Mouse (Mus musculus): Measurements from ENCODE around the gene Dse. TPM values are rescaled to one million over a fixed set of nuclear protein-coding genes. Genes with fewer than 3 reads are reported as not detected.
"Not testable (repeated sequence)": the region's sequence is repeated elsewhere in the genome, so short reads cannot be mapped to it uniquely, and the experiment has no call there.

Gene Dse
- polyA plus RNA-seq (2012; rRNA removed), result 0.76 and 0.99 TPM in 2 replicates

GRCm38 (mm10) chr10:34207503-34207850 lies at the start of gene Dse:
Gene Dse, minus strand, starts transcription at chr10:34207715.
- Histone ChIP-seq H3K36me3 (ENCODE audit: control insufficient read depth, insufficient read depth, low read length) (no peaks in the 10 kb centered on the region), H3K4me1 (ENCODE audit: control insufficient read depth, insufficient read depth, low read length) (peaks cover 4% of the 10 kb centered on the region), H3K27me3 (ENCODE audit: control insufficient read depth, insufficient read depth, low read length) (no peaks in the 10 kb centered on the region; the same call in 1 of the 2 replicates), H3K27ac (ENCODE audit: control insufficient read depth, insufficient read depth, low read depth, low read length) (peak within 1 kb of the TSS; percentile 49; the same call in 1 of the 2 replicates), H3K4me3 (ENCODE audit: control insufficient read depth, low read depth, low read length) (peak within 1 kb of the TSS; percentile 77)
- no peak for TF ChIP-seq POLR2A (IDR thresholded peaks at IDR 0.05; ENCODE audit: control insufficient read depth, low read depth, low read length)
- TF ChIP-seq CTCF (IDR thresholded peaks at IDR 0.05; ENCODE audit: control insufficient read depth, insufficient read depth, insufficient replicate concordance, low read depth, low read length), result no peak

DNA sequence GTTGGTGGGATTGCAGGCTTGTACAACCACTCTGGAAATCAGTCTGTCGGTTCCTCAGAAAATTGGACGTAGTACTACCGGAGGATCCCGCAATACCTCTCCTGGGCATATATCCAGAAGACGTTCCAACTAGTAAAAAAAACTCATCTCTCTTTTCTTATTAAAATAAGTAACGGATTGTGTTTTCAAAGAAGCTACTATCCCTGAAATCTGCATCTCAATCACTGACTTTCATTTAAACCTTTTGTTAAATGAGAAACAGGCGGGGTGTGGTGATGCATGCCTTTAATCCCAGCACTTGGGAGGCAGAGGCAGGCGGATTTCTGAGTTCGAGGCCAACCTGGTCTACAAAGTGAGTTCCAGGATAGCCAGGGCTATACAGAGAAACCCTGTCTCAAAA lies 45.3 kb upstream of the Dse start:
- not testable (repeated sequence) for H3K27me3 ChIP-seq (ENCODE audit: control insufficient read depth, insufficient read depth, low read length); H3K27ac ChIP-seq (ENCODE audit: control insufficient read depth, insufficient read depth, low read depth, low read length); H3K4me3 ChIP-seq (ENCODE audit: control insufficient read depth, low read depth, low read length); H3K36me3 ChIP-seq (ENCODE audit: control insufficient read depth, insufficient read depth, low read length); H3K4me1 ChIP-seq (ENCODE audit: control insufficient read depth, insufficient read depth, low read length)

DNA sequence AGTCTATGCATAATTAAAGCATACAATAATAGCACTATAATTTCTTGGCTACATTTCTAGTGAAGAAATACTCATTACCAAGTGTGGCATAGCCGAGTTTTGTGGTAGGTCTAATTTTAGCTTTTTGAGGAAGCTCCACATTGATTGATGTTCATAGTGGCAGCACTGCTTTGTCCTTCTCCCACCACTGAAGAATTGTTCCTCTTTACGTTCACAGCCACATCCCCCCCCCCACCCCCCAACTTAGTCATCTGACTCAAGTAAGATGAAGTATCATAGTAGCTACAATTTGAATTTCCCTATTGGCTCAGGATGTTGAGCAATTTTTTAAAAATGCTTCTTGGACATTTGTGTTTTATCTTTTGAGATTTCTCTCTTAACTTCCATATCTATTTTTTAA lies 42.1 kb upstream of the Dse start:
- no peak overlapping the region for H3K27ac ChIP-seq (ENCODE audit: control insufficient read depth, insufficient read depth, low read depth, low read length)
- H3K4me3 ChIP-seq (ENCODE audit: control insufficient read depth, low read depth, low read length), result no peak overlapping the region
- H3K36me3 ChIP-seq (ENCODE audit: control insufficient read depth, insufficient read depth, low read length), result no peaks in the 10 kb centered on the region
- TF ChIP-seq CTCF (IDR thresholded peaks at IDR 0.05; ENCODE audit: control insufficient read depth, insufficient read depth, insufficient replicate concordance, low read depth, low read length), result no peak
- no peak for TF ChIP-seq POLR2A (IDR thresholded peaks at IDR 0.05; ENCODE audit: control insufficient read depth, low read depth, low read length)
- H3K4me1 ChIP-seq (ENCODE audit: control insufficient read depth, insufficient read depth, low read length), result no peaks in the 10 kb centered on the region
- no peaks in the 10 kb centered on the region for H3K27me3 ChIP-seq (ENCODE audit: control insufficient read depth, insufficient read depth, low read length)

DNA sequence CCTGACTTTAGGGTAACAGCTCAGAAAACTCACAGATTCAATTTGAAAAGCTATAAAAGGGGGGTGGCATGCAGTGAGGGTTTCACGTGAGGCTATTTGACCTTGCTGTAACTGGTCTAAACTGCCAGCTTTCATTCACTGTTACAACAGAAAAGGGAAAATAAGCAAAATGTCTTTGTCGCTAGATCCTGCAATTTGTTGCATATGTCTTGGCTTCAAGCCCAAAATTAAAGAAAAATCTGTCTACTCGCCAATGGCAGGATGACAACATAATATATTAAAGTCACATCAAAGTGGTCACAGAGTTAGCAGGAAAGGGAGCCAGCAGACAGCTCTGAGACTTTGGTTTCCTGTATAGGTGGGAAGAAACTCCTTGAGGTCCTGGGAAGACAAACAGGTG lies 40.2 kb upstream of the Dse start:
- TF ChIP-seq POLR2A (IDR thresholded peaks at IDR 0.05; ENCODE audit: control insufficient read depth, low read depth, low read length) (no peak), CTCF (IDR thresholded peaks at IDR 0.05; ENCODE audit: control insufficient read depth, insufficient read depth, insufficient replicate concordance, low read depth, low read length) (no peak)
- no peak overlapping the region for H3K27ac ChIP-seq (ENCODE audit: control insufficient read depth, insufficient read depth, low read depth, low read length)

GRCm38 (mm10) chr10:34246106-34246505 lies 38.6 kb upstream of the Dse start:
- Histone ChIP-seq H3K36me3 (ENCODE audit: control insufficient read depth, insufficient read depth, low read length) (no peaks in the 10 kb centered on the region), H3K27ac (ENCODE audit: control insufficient read depth, insufficient read depth, low read depth, low read length) (no peak overlapping the region), H3K4me3 (ENCODE audit: control insufficient read depth, low read depth, low read length) (no peak overlapping the region), H3K27me3 (ENCODE audit: control insufficient read depth, insufficient read depth, low read length) (no peaks in the 10 kb centered on the region), H3K4me1 (ENCODE audit: control insufficient read depth, insufficient read depth, low read length) (no peaks in the 10 kb centered on the region)
- TF ChIP-seq CTCF (IDR thresholded peaks at IDR 0.05; ENCODE audit: control insufficient read depth, insufficient read depth, insufficient replicate concordance, low read depth, low read length) (no peak), POLR2A (IDR thresholded peaks at IDR 0.05; ENCODE audit: control insufficient read depth, low read depth, low read length) (no peak)

More for the DNA sequence above, 40.2 kb upstream of the Dse start:
- Histone ChIP-seq H3K4me1 (ENCODE audit: control insufficient read depth, insufficient read depth, low read length) (no peaks in the 10 kb centered on the region), H3K4me3 (ENCODE audit: control insufficient read depth, low read depth, low read length) (no peak overlapping the region), H3K27me3 (ENCODE audit: control insufficient read depth, insufficient read depth, low read length) (no peaks in the 10 kb centered on the region), H3K36me3 (ENCODE audit: control insufficient read depth, insufficient read depth, low read length) (no peaks in the 10 kb centered on the region)

- Histone ChIP-seq H3K4me1 (ENCODE audit: control insufficient read depth, insufficient read depth, low read length) (no peaks in the 10 kb centered on the region), H3K4me3 (ENCODE audit: control insufficient read depth, low read depth, low read length) (no peak overlapping the region), H3K27ac (ENCODE audit: control insufficient read depth, insufficient read depth, low read depth, low read length) (no peak overlapping the region), H3K27me3 (ENCODE audit: control insufficient read depth, insufficient read depth, low read length) (no peaks in the 10 kb centered on the region), H3K36me3 (ENCODE audit: control insufficient read depth, insufficient read depth, low read length) (no peaks in the 10 kb centered on the region)
- TF ChIP-seq CTCF (IDR thresholded peaks at IDR 0.05; ENCODE audit: control insufficient read depth, insufficient read depth, insufficient replicate concordance, low read depth, low read length) (no peak), POLR2A (IDR thresholded peaks at IDR 0.05; ENCODE audit: control insufficient read depth, low read depth, low read length) (no peak)
Measured at GRCm38 (mm10) chr10:34244745-34245144, 37.2 kb upstream of the Dse start.

GRCm38 (mm10) chr10:34238536-34238935 lies 31.0 kb upstream of the Dse start:
- no peak for TF ChIP-seq CTCF (IDR thresholded peaks at IDR 0.05; ENCODE audit: control insufficient read depth, insufficient read depth, insufficient replicate concordance, low read depth, low read length)
- TF ChIP-seq POLR2A (IDR thresholded peaks at IDR 0.05; ENCODE audit: control insufficient read depth, low read depth, low read length), result no peak
- Histone ChIP-seq H3K4me3 (ENCODE audit: control insufficient read depth, low read depth, low read length) (no peak overlapping the region), H3K36me3 (ENCODE audit: control insufficient read depth, insufficient read depth, low read length) (no peaks in the 10 kb centered on the region), H3K27me3 (ENCODE audit: control insufficient read depth, insufficient read depth, low read length) (no peaks in the 10 kb centered on the region), H3K4me1 (ENCODE audit: control insufficient read depth, insufficient read depth, low read length) (peaks cover 4% of the 10 kb centered on the region; the same call in 1 of the 2 replicates), H3K27ac (ENCODE audit: control insufficient read depth, insufficient read depth, low read depth, low read length) (no peak overlapping the region)

GRCm38 (mm10) chr10:34236569-34236968 lies 29.1 kb upstream of the Dse start:
- Histone ChIP-seq H3K27ac (ENCODE audit: control insufficient read depth, insufficient read depth, low read depth, low read length) (no peak overlapping the region), H3K36me3 (ENCODE audit: control insufficient read depth, insufficient read depth, low read length) (no peaks in the 10 kb centered on the region), H3K4me1 (ENCODE audit: control insufficient read depth, insufficient read depth, low read length) (peaks cover 4% of the 10 kb centered on the region; the same call in 1 of the 2 replicates), H3K4me3 (ENCODE audit: control insufficient read depth, low read depth, low read length) (no peak overlapping the region), H3K27me3 (ENCODE audit: control insufficient read depth, insufficient read depth, low read length) (no peaks in the 10 kb centered on the region)
- TF ChIP-seq POLR2A (IDR thresholded peaks at IDR 0.05; ENCODE audit: control insufficient read depth, low read depth, low read length), result no peak
- TF ChIP-seq CTCF (IDR thresholded peaks at IDR 0.05; ENCODE audit: control insufficient read depth, insufficient read depth, insufficient replicate concordance, low read depth, low read length), result no peak

All from testis, adult 2 months (tissue).